Mouse (Mus musculus) retina, postnatal 1 day (tissue): ENCODE results near the gene Tpst1.
"Not testable (repeated sequence)": the region's sequence is repeated elsewhere in the genome, so short reads cannot be mapped to it uniquely, and the experiment has no call there.

Experiments
- DNase-seq: peaks from one replicate; pipeline ENCODE4 v3.0.0-alpha.2; 2012

Gene Tpst1

DNA sequence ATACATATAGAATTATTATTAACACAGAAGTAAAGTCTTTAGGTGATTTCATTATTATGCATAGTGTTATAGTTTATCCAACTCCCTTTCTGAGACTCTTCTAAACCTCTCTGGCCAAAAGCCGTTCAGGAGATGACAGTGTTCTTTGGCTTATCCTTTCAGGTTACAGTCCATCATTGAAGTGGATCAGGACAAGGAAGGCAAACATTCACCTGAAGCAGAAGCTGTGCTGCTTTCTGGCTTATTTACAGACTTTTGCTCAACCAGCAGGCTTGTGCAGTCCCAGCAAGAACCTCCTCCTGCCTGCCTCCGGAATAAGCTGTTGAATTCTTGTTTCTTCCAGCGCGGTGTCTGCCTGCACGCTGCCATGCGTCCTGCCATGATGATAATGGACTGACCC, at the start of gene Tpst1:
Gene Tpst1 (plus strand): TSS at position 301 of the 400 bp plus-strand sequence.
- no peak for DNase-seq

- peak; percentile 92 for DNase-seq
Measured at GRCm38 (mm10) chr5:130023767-130024539, 49.2 kb upstream of the Tpst1 start.

DNA sequence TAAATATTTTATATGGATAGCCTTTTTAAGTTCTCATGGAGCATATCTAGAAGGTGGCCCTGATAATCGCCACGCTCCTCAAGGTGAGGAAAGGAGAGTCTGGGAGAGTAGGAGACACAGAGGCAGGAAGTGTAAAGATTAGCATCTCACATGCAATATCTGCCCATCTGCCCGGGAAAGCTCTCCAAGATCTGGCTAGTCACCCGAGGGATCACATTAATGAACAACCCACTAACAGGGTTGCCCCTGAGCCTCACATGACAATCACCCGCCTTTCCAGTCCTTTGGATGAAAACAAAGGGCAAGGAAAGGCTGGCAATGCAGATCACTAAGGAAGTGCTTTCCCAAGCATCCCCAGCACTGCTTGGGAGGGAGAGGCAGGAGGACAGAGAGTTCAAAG, 46.0 kb upstream of the Tpst1 start:
- no peak for DNase-seq

GRCm38 (mm10) chr5:130027696-130028095, 45.4 kb upstream of the Tpst1 start:
- no peak for DNase-seq

- peak; percentile 86 for DNase-seq
Measured at GRCm38 (mm10) chr5:130029142-130029897, 43.8 kb upstream of the Tpst1 start, which contains the start of the genes Asl and Crcp. Gene Asl, minus strand, starts transcription at chr5:130029247. Gene Crcp, plus strand, starts transcription at chr5:130029290.

DNA sequence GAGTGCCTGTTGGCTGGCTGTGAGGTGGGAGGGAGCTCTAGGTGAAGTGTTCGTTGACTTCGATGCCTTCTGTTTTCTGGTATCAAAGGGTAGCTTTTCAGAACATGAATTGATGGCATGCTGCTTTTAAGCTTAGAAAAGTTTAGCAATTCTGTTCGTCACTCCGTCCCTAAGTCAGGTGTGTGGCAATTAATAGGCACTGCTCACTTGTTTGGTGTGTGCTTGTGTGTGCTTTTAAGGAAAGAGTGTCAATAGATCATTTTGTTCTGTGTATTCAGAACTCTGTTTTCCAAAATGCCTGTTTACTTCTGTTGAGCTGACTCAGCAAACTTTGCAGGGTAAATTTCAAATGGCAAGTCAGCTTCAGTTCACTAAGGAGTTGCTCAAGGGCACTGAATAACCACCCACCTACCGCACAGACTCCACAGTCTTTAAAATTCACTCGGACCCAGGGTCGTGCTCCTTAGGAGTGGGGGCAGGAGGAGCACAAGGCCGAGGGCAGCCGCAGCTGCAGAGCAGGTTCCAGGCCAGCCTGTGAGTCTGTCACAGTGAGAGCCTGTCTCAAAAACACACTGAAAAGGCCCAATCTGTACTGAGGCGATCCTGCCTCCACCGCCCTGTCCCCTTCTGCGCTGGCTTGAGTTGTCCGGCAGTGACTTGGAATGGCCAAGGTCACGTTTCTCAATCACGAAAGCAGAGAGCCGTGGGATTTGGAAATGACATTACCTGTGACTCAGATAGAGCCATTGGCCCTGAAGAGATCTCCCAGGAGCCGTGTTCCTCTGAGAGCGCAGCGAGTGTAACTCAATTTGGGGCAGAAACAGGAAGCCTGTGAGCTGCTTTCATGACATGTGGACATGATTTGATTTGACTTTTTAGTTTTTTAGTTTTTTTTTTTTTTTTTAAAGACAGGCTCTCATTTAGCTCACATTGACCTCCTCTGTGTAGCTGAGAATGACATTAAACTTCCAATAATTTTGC, 41.4 kb upstream of the Tpst1 start:
- no peak for DNase-seq

GRCm38 (mm10) chr5:130033869-130034268, 39.3 kb upstream of the Tpst1 start:
- DNase-seq = no peak

GRCm38 (mm10) chr5:130036300-130036699, 36.8 kb upstream of the Tpst1 start:
- DNase-seq = not testable (repeated sequence)

- peak; percentile 78 for DNase-seq
Measured at GRCm38 (mm10) chr5:130037752-130038455, 35.2 kb upstream of the Tpst1 start.

DNA sequence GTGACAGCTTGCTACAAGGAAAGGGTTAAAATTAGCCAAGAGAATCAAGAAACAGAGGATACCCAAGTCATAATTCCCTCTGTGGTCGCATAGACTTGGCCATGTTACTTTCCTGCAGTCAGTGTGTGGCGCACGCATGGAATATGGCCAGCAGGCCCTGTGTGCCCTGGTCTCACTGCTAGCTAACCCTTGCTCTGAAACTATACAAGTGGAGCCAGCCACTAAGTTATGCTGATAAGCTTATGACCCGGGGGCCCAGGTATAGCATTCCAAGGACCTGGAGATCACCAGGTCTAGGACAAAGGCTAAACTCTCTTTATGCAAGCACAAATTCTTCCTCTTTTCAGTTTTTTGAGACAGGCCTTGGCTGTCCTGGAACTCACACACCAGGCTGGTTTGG, 32.3 kb upstream of the Tpst1 start:
- DNase-seq = no peak

- no peak for DNase-seq
Measured at GRCm38 (mm10) chr5:130041262-130041661, 31.9 kb upstream of the Tpst1 start.

DNA sequence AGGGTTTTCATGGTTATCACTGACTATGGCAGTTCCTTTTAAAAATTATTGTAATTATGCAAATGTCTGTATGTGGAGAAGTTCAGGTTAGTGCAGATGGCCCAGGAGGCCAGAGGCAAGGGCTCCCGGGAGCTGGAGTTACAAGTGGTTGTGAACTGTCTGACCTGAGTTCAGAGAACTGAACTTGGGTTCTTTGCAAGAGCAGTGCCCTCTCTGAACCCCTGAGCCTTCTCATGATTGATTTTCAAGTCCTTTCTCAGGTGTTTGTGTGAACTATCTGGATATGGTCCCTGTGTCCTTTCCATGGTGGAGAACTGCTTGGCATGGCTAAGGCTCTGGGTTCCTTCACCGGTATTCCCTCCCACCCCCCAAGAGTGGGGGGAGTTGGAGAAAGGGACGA, 29.4 kb upstream of the Tpst1 start:
- no peak for DNase-seq

DNA sequence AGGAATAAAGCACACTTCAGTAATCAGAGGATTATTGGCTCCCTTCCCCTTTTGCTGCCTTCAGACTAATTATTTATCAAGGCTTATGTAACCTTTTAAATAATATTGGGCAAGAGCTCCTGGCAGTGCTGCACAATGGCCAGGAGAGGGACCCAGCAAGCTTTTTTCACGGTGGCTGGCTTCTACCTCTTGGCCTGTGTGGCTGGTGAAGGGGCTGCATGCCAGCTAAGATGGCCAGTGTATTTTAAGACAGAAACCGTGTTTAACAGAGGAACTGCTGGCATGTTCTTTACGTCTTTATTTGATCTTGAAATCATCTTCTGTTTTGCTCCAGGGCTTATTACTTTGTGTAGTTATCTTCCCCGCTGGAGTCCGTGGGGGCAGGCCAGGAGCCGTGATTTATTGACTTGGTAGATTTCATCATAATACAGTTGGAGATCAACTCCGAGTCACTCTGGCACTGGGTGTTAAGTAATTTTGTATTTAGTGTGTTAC, 28.9 kb upstream of the Tpst1 start:
- peak; percentile 38 for DNase-seq

GRCm38 (mm10) chr5:130046100-130046499, 27.0 kb upstream of the Tpst1 start:
- no peak for DNase-seq

DNA sequence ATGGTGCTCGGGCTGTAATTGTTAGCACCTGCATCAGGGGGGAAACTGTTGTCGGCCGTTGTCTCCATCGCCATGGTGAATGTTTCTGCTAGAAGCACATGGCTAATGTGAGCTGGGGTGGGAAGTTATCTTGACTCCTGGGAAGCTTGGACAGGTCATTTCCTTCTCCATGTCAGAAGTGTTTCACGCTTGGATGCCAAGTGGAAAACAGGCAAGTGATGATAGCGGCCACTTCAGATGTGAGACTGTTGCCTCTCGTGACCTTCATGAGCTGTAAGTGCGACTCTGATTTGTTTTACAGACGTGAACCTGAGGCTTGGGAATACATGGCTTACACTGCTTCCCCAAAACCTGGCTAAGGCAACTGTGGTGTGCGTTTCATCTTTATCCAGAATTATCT, 26.5 kb upstream of the Tpst1 start:
- DNase-seq = no peak

GRCm38 (mm10) chr5:130047013-130047412, 26.1 kb upstream of the Tpst1 start:
- no peak for DNase-seq

- peak; percentile 25 for DNase-seq
Measured at GRCm38 (mm10) chr5:130048786-130049520, 24.2 kb upstream of the Tpst1 start.

DNA sequence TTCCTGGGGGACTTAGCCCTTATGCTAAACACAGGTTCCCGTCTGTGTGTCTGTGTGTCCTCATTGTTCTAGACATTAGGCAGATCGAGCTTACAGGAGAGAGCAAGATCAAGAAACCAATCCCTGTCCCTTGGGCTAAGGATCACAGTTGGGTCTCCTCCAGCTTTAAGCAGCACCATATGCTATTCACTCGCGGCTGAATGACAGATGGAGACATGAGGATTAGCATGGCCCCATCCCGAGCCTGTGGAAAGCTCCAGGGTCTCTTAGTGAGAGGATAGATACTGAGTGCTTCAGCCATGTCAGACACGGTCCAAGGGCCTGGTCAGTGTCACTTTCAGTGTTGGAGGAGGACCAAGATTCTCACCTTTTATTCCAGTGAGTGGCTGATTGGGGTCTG, 22.7 kb upstream of the Tpst1 start:
- DNase-seq = peak; percentile 87

DNA sequence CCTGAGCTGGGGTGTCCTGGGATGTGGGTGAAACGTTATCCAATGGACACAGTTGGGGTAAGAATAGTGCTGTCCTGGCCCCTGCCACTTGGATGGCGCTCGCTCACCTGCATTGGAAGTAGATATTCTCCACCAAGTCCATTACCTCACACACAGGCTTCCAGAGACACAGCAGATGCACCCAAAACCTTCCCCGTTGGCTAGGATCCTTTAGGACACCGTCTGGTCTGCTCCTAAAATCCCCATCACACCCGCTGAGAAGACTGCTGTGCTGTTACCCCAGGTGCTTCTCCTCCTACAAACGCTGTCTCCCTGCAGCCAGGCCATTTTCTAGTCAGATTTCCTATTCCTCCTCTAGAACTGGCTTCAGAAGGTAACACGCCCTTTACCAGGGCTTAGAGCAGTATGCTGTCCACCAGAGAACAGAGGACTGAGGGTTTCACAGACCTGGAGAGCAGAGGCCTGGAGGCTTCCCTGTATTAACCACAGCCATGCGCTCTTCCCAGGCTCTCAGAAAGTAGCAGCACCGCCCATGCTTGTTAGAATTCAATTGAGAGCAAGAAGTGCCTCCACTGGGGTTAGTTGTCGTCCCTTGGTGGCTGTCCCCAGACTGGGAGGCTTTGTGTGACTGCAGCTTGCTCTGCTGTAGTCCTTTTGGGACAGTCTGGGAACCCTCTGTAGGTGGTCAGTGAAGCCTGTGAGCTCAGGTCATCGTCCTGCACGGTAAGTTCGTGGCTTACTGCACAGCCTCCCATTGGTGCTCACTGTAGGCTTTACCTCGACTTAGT, 21.9 kb upstream of the Tpst1 start:
- no peak for DNase-seq

DNA sequence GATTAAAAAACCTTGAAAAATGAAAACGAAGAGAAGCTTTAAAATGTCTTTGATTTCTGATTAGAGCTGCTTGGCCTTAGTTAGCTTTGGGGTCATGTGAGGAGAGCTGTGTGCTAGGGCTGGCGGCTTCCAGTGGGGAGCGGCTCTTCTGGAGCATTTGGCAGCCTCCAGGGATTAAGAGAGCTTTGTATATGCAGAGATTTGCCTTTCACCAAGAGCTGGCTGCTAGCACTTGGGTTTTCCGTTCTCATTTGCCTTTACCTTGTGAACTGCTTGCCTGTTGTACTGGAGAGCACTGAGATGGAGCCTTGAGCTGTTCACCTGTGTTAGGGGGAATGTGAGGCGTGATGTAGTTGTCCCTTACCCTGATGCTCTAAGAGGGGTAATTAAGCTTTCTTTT, 20.6 kb upstream of the Tpst1 start:
- peak; percentile 37 for DNase-seq
